Mouse (Mus musculus): ENCODE measurements at regions not wholly inside any gene's neighbourhood (a gene's known extent, or its start where the extent isn't known, plus 50 kb on each side); places are given as distances from the start of the nearest gene placed in this dataset.

GRCm38 (mm10) chr2:63828633-63829032 is 269.2 kb downstream of the Fign start:
- no peak overlapping the region for H3K9ac ChIP-seq (replicated peaks; ENCODE audit: low read depth, low read length)
- no peak overlapping the region for H3K4me2 ChIP-seq (ENCODE audit: low read depth, low read length)
- no peak overlapping the region for H3K4me3 ChIP-seq (ENCODE audit: low read depth, low read length)
- H3K27ac ChIP-seq (ENCODE audit: low read depth, low read length), result no peak overlapping the region
- no peaks in the 10 kb centered on the region for H3K27me3 ChIP-seq (ENCODE audit: control insufficient read depth, insufficient read depth, low read length)
- H3K4me1 ChIP-seq (ENCODE audit: control insufficient read depth, insufficient read depth, low read length), result no peaks in the 10 kb centered on the region
- H3K36me3 ChIP-seq (ENCODE audit: control insufficient read depth, insufficient read depth, low read length), result no peaks in the 10 kb centered on the region
- no peak for ATAC-seq (ENCODE audit: low read depth)
- WGBS, result 63% methylated on average over 3 of the region's 3 CpGs
- H3K9me3 ChIP-seq (ENCODE audit: control insufficient read depth, low read length), result no peaks in the 10 kb centered on the region

- peak; percentile 31; the same call in 1 of the 2 replicates for ATAC-seq (ENCODE audit: low read depth)
- Histone ChIP-seq H3K4me1 (ENCODE audit: control insufficient read depth, insufficient read depth, low read length) (no peaks in the 10 kb centered on the region), H3K9ac (replicated peaks; ENCODE audit: low read depth, low read length) (no peak overlapping the region), H3K9me3 (ENCODE audit: control insufficient read depth, low read length) (no peaks in the 10 kb centered on the region), H3K36me3 (ENCODE audit: control insufficient read depth, insufficient read depth, low read length) (no peaks in the 10 kb centered on the region), H3K4me3 (ENCODE audit: low read depth, low read length) (no peak overlapping the region), H3K4me2 (ENCODE audit: low read depth, low read length) (0 out of 2 replicates have a peak overlapping the region, but pooled peaks have one; percentile 1), H3K27me3 (ENCODE audit: control insufficient read depth, insufficient read depth, low read length) (no peaks in the 10 kb centered on the region), H3K27ac (ENCODE audit: low read depth, low read length) (no peak overlapping the region)
- 22% methylated on average over 8 of the region's 8 CpGs for WGBS
Observed at GRCm38 (mm10) chr2:63819440-63819839, 278.4 kb downstream of the Fign start.

Measured in neural tube, embryonic 14.5 days (tissue).